Mouse (Mus musculus): ENCODE data around the gene Map2k3. TPM values are rescaled to one million over a fixed set of nuclear protein-coding genes. Genes with fewer than 3 reads are reported as not detected.
A peak's percentile ranks its signal among the peaks of the same experiment; 100 is the strongest.

Gene Map2k3
- polyA plus RNA-seq, 1 experiment from 2014 or later = 31.5 TPM

- 22% methylated on average over 7 of the region's 7 CpGs for WGBS
- H3K9ac ChIP-seq = peak overlapping the region; percentile 73; the same call in 1 of the 2 replicates
Measured at GRCm38 (mm10) chr11:60930724-60931281, 1.0 kb upstream of the Map2k3 start.

GRCm38 (mm10) chr11:60931282-60931868 is 458 bp upstream of the Map2k3 start:
- H3K36me3 ChIP-seq = no peaks in the 10 kb centered on the region
- 3% methylated on average over 30 of the region's 30 CpGs for WGBS
- peak overlapping the region; percentile 80 for H3K4me2 ChIP-seq
- peak overlapping the region; percentile 54; the same call in 1 of the 2 replicates for H3K27ac ChIP-seq (replicated peaks)
- no peak; the same call in 1 of the 2 replicates for ATAC-seq (ENCODE audit: low FRiP score, low read depth)
- H3K4me1 ChIP-seq (replicated peaks) = peaks cover 39% of the 10 kb centered on the region
- peak overlapping the region; percentile 84 for H3K4me3 ChIP-seq
- H3K9ac ChIP-seq = peak overlapping the region; percentile 73
- no peaks in the 10 kb centered on the region for H3K9me3 ChIP-seq
- H3K27me3 ChIP-seq = no peaks in the 10 kb centered on the region

More at GRCm38 (mm10) chr11:60930724-60931281, 1.0 kb upstream of the Map2k3 start:
- Histone ChIP-seq H3K36me3 (no peaks in the 10 kb centered on the region), H3K4me2 (peak overlapping the region; percentile 80), H3K27ac (replicated peaks) (no peak overlapping the region), H3K27me3 (no peaks in the 10 kb centered on the region), H3K4me3 (peak overlapping the region; percentile 84), H3K4me1 (replicated peaks) (peaks cover 39% of the 10 kb centered on the region), H3K9me3 (no peaks in the 10 kb centered on the region)
- no peak for ATAC-seq (ENCODE audit: low FRiP score, low read depth)

GRCm38 (mm10) chr11:60932503-60933020 is 729 bp downstream of the Map2k3 start:
- H3K36me3 ChIP-seq = no peaks in the 10 kb centered on the region
- H3K27me3 ChIP-seq = no peaks in the 10 kb centered on the region
- peak overlapping the region; percentile 80 for H3K4me2 ChIP-seq
- peak overlapping the region; percentile 75 for H3K27ac ChIP-seq (replicated peaks)
- no peak for ATAC-seq (ENCODE audit: low FRiP score, low read depth)
- WGBS = 7% methylated on average over 7 of the region's 7 CpGs
- peak overlapping the region; percentile 73 for H3K9ac ChIP-seq
- peaks cover 35% of the 10 kb centered on the region for H3K4me1 ChIP-seq (replicated peaks)
- no peaks in the 10 kb centered on the region for H3K9me3 ChIP-seq
- peak overlapping the region; percentile 84 for H3K4me3 ChIP-seq

GRCm38 (mm10) chr11:60933178-60933930 is 1.5 kb downstream of the Map2k3 start:
- Histone ChIP-seq H3K4me1 (replicated peaks) (peaks cover 31% of the 10 kb centered on the region), H3K4me3 (peak overlapping the region; percentile 84), H3K9me3 (no peaks in the 10 kb centered on the region), H3K4me2 (peak overlapping the region; percentile 80), H3K9ac (peak overlapping the region; percentile 73; the same call in 1 of the 2 replicates), H3K36me3 (no peaks in the 10 kb centered on the region), H3K27ac (replicated peaks) (no peak overlapping the region), H3K27me3 (no peaks in the 10 kb centered on the region)
- WGBS = 86% methylated on average over 10 of the region's 10 CpGs
- no peak for ATAC-seq (ENCODE audit: low FRiP score, low read depth)

GRCm38 (mm10) chr11:60934795-60935194 is 3.0 kb downstream of the Map2k3 start:
- Histone ChIP-seq H3K4me1 (replicated peaks) (peaks cover 31% of the 10 kb centered on the region), H3K27me3 (no peaks in the 10 kb centered on the region), H3K36me3 (no peaks in the 10 kb centered on the region), H3K4me2 (no peak overlapping the region), H3K9me3 (no peaks in the 10 kb centered on the region), H3K4me3 (no peak overlapping the region), H3K27ac (replicated peaks) (no peak overlapping the region), H3K9ac (no peak overlapping the region)
- ATAC-seq (ENCODE audit: low FRiP score, low read depth) = no peak
- WGBS = 86% methylated on average over 2 of the region's 2 CpGs

GRCm38 (mm10) chr11:60935326-60935974 is 3.6 kb downstream of the Map2k3 start:
- Histone ChIP-seq H3K4me2 (no peak overlapping the region), H3K4me1 (replicated peaks) (peaks cover 30% of the 10 kb centered on the region)
- ATAC-seq (ENCODE audit: low FRiP score, low read depth) = no peak

GRCm38 (mm10) chr11:60935975-60936373 is 4.1 kb downstream of the Map2k3 start:
- Histone ChIP-seq H3K36me3 (no peaks in the 10 kb centered on the region), H3K4me3 (no peak overlapping the region), H3K4me2 (no peak overlapping the region), H3K9me3 (no peaks in the 10 kb centered on the region), H3K4me1 (replicated peaks) (peaks cover 25% of the 10 kb centered on the region), H3K27me3 (no peaks in the 10 kb centered on the region), H3K9ac (no peak overlapping the region), H3K27ac (replicated peaks) (no peak overlapping the region)
- ATAC-seq (ENCODE audit: low FRiP score, low read depth) = no peak
- 84% methylated on average over 4 of the region's 4 CpGs for WGBS

More at GRCm38 (mm10) chr11:60935326-60935974, 3.6 kb downstream of the Map2k3 start:
- no peak overlapping the region for H3K9ac ChIP-seq
- H3K9me3 ChIP-seq = no peaks in the 10 kb centered on the region
- H3K27me3 ChIP-seq = no peaks in the 10 kb centered on the region
- H3K27ac ChIP-seq (replicated peaks) = no peak overlapping the region
- no peak overlapping the region for H3K4me3 ChIP-seq
- 83% methylated on average over 7 of the region's 7 CpGs for WGBS
- H3K36me3 ChIP-seq = no peaks in the 10 kb centered on the region

GRCm38 (mm10) chr11:60937611-60938010 is 5.8 kb downstream of the Map2k3 start:
- H3K36me3 ChIP-seq = peaks cover 2% of the 10 kb centered on the region; the same call in 1 of the 2 replicates
- 86% methylated on average over 3 of the region's 3 CpGs for WGBS
- H3K9ac ChIP-seq = no peak overlapping the region
- no peaks in the 10 kb centered on the region for H3K27me3 ChIP-seq
- H3K9me3 ChIP-seq = no peaks in the 10 kb centered on the region
- H3K4me3 ChIP-seq = no peak overlapping the region
- no peak overlapping the region for H3K27ac ChIP-seq (replicated peaks)
- no peak overlapping the region for H3K4me2 ChIP-seq
- no peak for ATAC-seq (ENCODE audit: low FRiP score, low read depth)
- peaks cover 18% of the 10 kb centered on the region for H3K4me1 ChIP-seq (replicated peaks)

- no peak for ATAC-seq (ENCODE audit: low FRiP score, low read depth)
- Histone ChIP-seq H3K9ac (no peak overlapping the region), H3K27me3 (no peaks in the 10 kb centered on the region), H3K9me3 (no peaks in the 10 kb centered on the region), H3K4me2 (no peak overlapping the region), H3K27ac (replicated peaks) (no peak overlapping the region), H3K4me1 (replicated peaks) (no peaks in the 10 kb centered on the region), H3K36me3 (peaks cover 13% of the 10 kb centered on the region), H3K4me3 (no peak overlapping the region)
- WGBS = 92% methylated on average over 3 of the region's 3 CpGs
Measured at GRCm38 (mm10) chr11:60939487-60939886, 7.7 kb downstream of the Map2k3 start.

- Histone ChIP-seq H3K27ac (replicated peaks) (no peak overlapping the region), H3K4me1 (replicated peaks) (no peaks in the 10 kb centered on the region), H3K4me3 (no peak overlapping the region), H3K9me3 (no peaks in the 10 kb centered on the region), H3K27me3 (no peaks in the 10 kb centered on the region), H3K4me2 (no peak overlapping the region), H3K36me3 (peaks cover 13% of the 10 kb centered on the region), H3K9ac (no peak overlapping the region)
- WGBS = 85% methylated on average over 5 of the region's 5 CpGs
- ATAC-seq (ENCODE audit: low FRiP score, low read depth) = no peak
Measured at GRCm38 (mm10) chr11:60940501-60940900, 8.7 kb downstream of the Map2k3 start.

GRCm38 (mm10) chr11:60941370-60941769 is 9.5 kb downstream of the Map2k3 start:
- no peaks in the 10 kb centered on the region for H3K9me3 ChIP-seq
- WGBS = 61% methylated on average over 9 of the region's 9 CpGs
- H3K27ac ChIP-seq (replicated peaks) = no peak overlapping the region
- no peak overlapping the region for H3K4me2 ChIP-seq
- ATAC-seq (ENCODE audit: low FRiP score, low read depth) = 0 out of 2 replicates have a peak, but pooled peaks have one; percentile 38
- no peaks in the 10 kb centered on the region for H3K27me3 ChIP-seq
- no peak overlapping the region for H3K9ac ChIP-seq
- peaks cover 14% of the 10 kb centered on the region for H3K36me3 ChIP-seq
- no peak overlapping the region for H3K4me3 ChIP-seq
- H3K4me1 ChIP-seq (replicated peaks) = no peaks in the 10 kb centered on the region
